Mouse (Mus musculus): ENCODE measurements around the gene Lrrc10.
"Not testable (repeated sequence)": the region's sequence is repeated elsewhere in the genome, so short reads cannot be mapped to it uniquely, and the experiment has no call there.

Gene Lrrc10

GRCm38 (mm10) chr10:117043497-117044166, 1.5 kb upstream of the Lrrc10 start:
- not testable (repeated sequence) for DNase-seq (ENCODE audit: low read depth)

- DNase-seq (ENCODE audit: low read depth): no peak
Measured at GRCm38 (mm10) chr10:117049253-117049652, 4.1 kb downstream of the Lrrc10 start.

DNA sequence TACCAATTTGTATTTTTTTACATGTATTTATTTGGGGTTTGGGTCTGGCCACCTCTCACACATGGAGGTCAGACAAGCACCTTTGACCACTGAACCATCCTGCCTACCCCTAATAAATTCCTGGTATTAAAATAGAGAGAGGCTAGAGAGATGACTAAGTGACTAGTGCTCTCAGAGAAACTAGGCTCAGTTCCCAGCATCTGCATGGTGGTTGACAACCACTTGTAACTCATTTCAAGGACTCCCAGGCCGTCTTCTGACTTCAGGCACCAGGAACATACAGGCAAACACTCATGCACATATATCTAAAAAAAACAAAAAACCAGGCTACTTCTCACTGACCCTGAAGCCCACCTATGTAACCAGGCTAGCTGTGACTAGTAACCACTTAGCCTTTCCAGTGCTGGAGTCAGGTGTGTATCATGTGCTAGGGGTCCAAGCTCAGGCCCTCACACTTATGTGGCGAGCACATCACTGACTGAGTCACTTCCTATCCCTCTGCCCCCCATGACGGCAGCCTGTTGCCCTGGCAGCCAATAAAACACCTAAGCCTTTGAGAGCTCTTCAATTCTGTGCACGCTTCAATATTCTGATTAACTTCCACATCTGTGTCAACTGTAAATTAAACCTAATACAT, 4.9 kb downstream of the Lrrc10 start:
- no peak for DNase-seq (ENCODE audit: low read depth)

DNA sequence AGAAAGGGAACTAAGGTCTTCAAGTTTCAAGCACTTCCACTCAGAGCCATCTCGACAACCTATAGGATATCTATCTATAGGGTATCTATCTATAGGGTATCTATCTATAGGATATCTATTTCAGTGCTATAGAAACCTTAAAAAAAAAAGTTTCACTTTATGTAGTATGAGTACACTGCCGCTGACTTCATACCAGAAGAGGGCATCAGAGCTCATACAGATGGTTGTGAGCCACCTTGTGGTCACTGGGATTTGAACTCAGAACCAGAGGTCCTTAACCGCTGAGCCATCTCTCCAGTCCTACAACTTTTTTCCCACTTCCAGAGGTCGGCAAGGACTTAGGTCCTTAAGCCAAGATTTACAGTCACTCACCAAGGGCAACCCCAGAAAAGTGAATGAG, 10.5 kb downstream of the Lrrc10 start:
- DNase-seq (ENCODE audit: low read depth): no peak

GRCm38 (mm10) chr10:117062894-117063253, 17.7 kb downstream of the Lrrc10 start:
- DNase-seq (ENCODE audit: low read depth): no peak

DNA sequence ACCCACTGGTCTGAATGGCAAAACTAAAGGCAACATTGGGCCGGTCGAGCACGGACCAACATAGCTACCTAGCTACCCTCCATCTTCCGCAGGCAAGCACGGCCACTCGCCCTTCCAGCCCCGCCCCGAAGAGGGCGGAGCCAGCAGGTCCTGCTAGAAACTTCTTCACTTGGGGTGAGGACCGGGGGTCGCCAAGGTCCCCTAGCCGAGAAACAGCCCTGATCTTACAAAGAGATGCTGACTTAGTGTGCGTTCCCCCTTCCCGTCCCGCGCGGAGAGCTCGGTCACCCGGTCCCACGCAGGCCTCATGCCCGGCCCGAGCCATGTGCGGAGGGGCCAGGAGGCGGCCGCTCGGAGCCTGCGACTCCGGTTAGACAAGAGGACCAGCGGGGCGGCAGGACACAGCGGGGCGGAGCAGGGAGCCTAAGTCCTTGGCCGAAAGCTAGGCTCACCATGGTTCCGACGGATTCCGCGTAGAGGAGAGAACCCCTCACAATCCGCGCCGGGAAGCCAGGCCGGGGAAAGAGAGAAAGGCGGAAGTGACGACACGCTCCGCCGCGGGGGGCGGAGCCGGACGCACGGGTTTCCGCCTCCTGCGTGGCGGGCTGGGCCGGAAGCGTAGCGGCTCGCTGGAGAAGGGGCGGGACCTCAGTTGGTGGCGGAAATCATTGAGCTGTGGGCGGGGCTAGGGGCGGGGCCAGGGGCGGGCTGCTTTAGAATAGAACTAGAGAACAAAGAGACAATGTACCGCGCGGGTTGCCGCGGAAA, 18.3 kb downstream of the Lrrc10 start, which contains the start of gene Cct2:
TSS of gene Cct2 (minus strand) at position 561 of the 768 bp plus-strand sequence.
- DNase-seq (ENCODE audit: low read depth): peak; percentile 99

GRCm38 (mm10) chr10:117064076-117064475, 18.9 kb downstream of the Lrrc10 start:
- no peak for DNase-seq (ENCODE audit: low read depth)

- no peak for DNase-seq (ENCODE audit: low read depth)
Measured at GRCm38 (mm10) chr10:117069109-117069508, 24.0 kb downstream of the Lrrc10 start.

DNA sequence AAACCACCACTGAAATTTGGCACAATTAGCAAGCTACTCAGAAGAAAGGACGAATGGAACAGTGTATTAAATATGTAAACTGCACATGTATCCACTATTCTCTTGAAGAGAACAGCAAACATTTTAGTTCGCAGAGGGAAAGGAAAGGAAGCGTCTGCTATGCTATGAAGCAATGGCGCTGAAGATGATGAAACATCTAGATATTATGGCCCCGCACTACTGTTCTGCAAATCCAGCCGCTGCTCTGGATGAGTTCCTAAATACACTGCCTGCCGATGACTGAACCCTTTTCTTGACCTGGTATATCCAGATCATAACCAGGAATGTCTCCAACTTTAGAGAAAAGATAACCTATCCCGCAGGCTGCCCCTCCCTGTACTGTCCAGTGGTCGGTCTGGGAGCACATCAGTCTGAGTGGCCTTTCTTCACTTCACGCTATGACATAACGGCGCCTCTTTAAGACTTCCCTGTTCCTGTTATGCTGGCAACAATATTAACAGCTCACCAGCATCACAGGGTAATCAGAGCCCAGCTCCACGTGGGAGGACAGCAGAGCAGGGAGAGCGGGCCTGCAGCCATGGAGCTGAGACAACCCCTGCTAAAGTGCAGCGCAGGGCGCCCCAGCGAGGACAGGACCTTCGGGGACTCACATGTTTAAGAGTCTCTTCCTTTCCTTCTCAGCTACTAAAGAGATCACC, 27.2 kb downstream of the Lrrc10 start:
- DNase-seq (ENCODE audit: low read depth): no peak

DNA sequence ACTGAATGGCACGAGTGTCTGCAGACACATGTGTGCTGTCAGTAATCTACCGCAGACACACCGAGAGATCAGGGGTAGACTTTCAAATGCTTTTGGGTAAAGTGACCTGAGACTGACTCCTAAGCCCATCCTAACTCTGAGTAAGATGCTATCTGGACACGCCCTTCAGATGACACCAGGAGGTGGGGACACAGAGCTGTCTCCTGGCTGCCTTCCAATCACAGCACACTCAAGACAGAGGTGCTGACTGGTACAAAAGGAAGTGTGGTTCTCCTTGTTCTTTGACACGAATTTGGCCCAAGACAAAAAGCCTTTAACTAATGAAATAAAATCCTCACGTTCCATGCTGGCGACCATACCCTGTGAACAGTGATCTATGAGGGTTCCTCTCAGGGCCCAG, 28.0 kb downstream of the Lrrc10 start:
- DNase-seq (ENCODE audit: low read depth): no peak

DNA sequence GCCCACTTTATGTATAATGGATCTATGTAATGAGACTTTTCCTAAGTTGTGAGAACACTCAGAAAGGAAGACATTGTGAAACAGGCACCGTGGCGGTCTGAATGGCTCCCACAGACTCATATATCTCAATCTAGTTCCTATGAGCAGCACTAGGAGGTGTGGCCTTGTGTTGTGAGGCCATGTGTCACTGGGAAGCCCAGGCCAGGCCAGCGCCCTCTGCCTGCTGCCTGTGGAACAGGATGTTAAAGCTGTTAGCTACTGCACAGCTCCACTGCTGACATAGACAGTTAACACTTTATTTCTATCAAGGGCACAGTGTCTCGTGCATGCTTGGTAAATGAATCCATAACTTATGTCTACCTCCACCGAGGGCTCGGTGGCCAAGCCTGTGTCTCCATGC, 33.1 kb downstream of the Lrrc10 start:
- peak; percentile 54 for DNase-seq (ENCODE audit: low read depth)

DNA sequence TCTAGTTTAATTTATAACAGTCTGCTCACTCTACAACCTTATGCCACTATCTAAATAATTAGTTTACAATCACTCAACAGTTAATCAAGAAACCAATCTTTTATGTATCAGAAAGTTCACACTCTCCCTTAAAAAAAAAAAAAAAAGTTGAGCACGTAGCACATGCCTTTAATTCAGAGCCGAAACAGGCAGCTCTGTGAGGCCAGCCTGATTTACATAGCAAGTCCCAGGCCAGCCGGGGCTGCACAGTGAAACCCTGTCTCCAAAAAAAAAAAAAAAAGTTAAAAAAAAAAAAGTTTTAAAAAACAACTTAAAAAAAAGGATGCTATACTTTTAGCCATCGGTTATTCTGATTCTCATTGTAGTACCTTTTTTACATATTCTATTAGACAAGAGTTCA, 36.2 kb downstream of the Lrrc10 start:
- peak; percentile 41 for DNase-seq (ENCODE audit: low read depth)

GRCm38 (mm10) chr10:117081914-117082359, 36.8 kb downstream of the Lrrc10 start:
- peak; percentile 67 for DNase-seq (ENCODE audit: low read depth)

DNA sequence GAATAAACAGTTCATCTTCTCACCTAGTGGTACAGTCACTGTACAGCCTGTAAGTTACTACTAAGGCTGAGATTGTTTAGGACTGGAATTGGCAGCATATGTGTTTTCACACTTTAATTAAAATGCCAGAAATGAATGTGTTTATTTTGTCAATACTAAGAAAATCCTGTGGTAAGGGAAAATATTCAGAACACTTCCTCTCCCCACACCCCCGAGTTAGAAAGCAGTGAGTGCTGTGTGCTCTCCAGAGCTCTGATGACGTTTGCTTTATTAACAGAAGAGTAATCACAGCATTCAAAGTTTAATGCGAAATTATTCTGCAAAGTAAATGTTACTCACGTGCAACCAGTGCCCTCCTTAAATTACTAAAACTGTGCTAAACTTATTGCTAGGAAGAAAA, 44.5 kb downstream of the Lrrc10 start:
- DNase-seq (ENCODE audit: low read depth): no peak

DNA sequence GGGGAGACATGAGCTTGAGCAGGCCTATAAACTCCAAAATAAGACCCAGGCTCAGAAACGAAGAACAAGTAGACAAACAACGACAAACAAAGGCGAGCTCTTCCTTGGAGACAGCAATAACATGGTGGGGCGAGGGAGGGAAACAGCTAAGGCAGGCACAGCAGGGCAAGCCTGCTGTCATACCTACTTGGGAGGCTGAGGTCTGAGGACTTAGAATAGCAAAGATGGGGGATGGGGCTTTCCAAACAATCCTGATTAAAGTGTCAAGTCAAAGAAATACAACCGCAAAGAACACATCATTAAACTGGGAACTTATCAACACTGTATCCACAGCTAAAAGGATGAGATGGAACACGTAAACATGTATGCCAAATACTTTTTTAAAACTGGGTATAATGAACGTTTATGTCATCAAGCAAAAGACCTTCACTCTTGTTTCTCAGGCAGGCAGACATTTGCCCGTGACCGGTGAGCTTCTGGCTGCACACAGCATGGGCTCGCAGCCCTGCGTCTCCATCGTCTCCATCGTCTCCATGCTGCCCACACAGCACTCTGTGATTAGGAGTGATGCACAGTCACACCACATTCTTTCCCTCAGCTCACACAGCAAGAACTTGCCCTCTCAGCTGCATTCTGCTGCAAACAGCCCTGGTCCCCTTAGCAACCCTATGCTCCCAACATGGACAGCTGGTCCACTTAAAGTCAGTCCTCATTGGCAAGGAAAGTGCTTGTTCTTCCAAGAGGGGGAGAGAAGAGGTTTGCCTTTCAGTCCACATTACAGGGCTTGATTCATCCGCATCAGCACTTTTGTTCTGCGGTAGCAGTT, 49.6 kb downstream of the Lrrc10 start:
- no peak for DNase-seq (ENCODE audit: low read depth)

DNA sequence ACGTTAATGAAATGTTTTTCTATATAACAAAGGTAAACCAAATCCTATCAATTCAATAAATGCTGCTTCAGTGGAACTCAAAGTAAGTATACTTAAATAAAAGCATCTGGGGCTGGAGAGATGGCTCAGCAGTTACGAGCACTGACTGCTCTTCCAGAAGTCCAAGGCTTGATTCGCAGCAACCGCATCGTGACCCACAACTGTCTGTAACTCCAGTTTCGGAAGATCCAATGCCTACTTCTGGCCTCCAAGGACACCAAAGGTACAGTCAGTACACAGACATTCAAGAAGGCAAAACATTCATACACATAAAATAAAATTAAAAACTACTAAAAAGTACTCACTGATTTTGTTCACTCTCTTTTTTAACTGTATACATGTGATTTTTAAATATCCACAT, 51.0 kb downstream of the Lrrc10 start:
- no peak for DNase-seq (ENCODE audit: low read depth)
